Mouse (Mus musculus) hindbrain, embryonic 13.5 days (tissue): ENCODE measurements around the gene Cacng8. TPM values are rescaled to one million over a fixed set of nuclear protein-coding genes. Genes with fewer than 3 reads are reported as not detected.
"Not testable (repeated sequence)": the region's sequence is repeated elsewhere in the genome, so short reads cannot be mapped to it uniquely, and the experiment has no call there.

ENCODE experiments used
- ATAC-seq: fragments of 200-750 bp; cut with Nextera tagmentation; 2 replicates; pipeline ENCODE4 v1.8.0; 2017; ENCODE audit warnings: moderate TSS enrichment; ENCODE audit not compliant: low FRiP score
- H3K27ac ChIP-seq: fragments of 300-500 bp; sonication (generic); 2 replicates; pipeline ENCODE4 v1.5.1; 2015; ENCODE audit warnings: inconsistent platforms, mild to moderate bottlenecking, moderate library complexity
- H3K27me3 ChIP-seq: fragments of 300-500 bp; sonication (generic); 2 replicates; pipeline ENCODE4 v1.6.1; 2015; ENCODE audit warnings: mild to moderate bottlenecking, inconsistent platforms
- H3K36me3 ChIP-seq: fragments of 300-500 bp; sonication (generic); 2 replicates; pipeline ENCODE4 v1.6.1; 2015; ENCODE audit warnings: mild to moderate bottlenecking, inconsistent platforms
- H3K4me1 ChIP-seq: fragments of 300-500 bp; sonication (generic); replicated peaks from 2 replicates; pipeline ENCODE4 v1.6.1; 2015; ENCODE audit warnings: inconsistent platforms
- H3K4me2 ChIP-seq: fragments of 300-500 bp; sonication (generic); 2 replicates; pipeline ENCODE4 v1.6.1; 2015; ENCODE audit warnings: inconsistent platforms, mild to moderate bottlenecking, moderate library complexity
- H3K4me3 ChIP-seq: fragments of 300-500 bp; sonication (generic); 2 replicates; pipeline ENCODE4 v1.5.1; 2015; ENCODE audit warnings: mild to moderate bottlenecking, inconsistent platforms
- H3K9ac ChIP-seq: fragments of 300-500 bp; sonication (generic); 2 replicates; pipeline ENCODE4 v1.6.1; 2015; ENCODE audit warnings: mild to moderate bottlenecking, inconsistent platforms
- H3K9me3 ChIP-seq: fragments of 300-500 bp; sonication (generic); 2 replicates; pipeline ENCODE4 v1.6.1; 2016; ENCODE audit warnings: inconsistent platforms
- WGBS: fragments of 180-500 bp; shearing (Covaris S2); methylation state at CpG from one replicate; pipeline ENCODE4 v1.1.7; 2015; 5-methylcytosine and 5-hydroxymethylcytosine counted together
- polyA plus RNA-seq: library from polyadenylated mRNA; unstranded; fragments of >200 nt; fragmentation: Nextera tagmentation; extraction: Ambion mirVana; gene quantifications from 2 replicates; pipeline ENCODE4 v1.2.1, GENCODE M21; 2015

Cacng8 gene
- polyA plus RNA-seq, 1 experiment from 2014 or later, result 12.9 TPM

- Histone ChIP-seq H3K9me3 (no peaks in the 10 kb centered on the region), H3K4me3 (peak overlapping the region; percentile 52), H3K36me3 (peaks cover 8% of the 10 kb centered on the region), H3K9ac (peak overlapping the region; percentile 75; the same call in 1 of the 2 replicates), H3K27ac (peak overlapping the region; percentile 44; the same call in 1 of the 2 replicates), H3K27me3 (no peaks in the 10 kb centered on the region), H3K4me2 (peak overlapping the region; percentile 76), H3K4me1 (peaks cover 56% of the 10 kb centered on the region)
- WGBS, result 4% methylated on average over 15 of the region's 17 CpGs
- peak; percentile 32; the same call in 1 of the 2 replicates for ATAC-seq
Observed at GRCm38 (mm10) chr7:3389444-3390412, 755 bp upstream of the Cacng8 start.

- H3K4me2 ChIP-seq, result peak overlapping the region; percentile 76
- peaks cover 15% of the 10 kb centered on the region for H3K36me3 ChIP-seq
- H3K9me3 ChIP-seq, result no peaks in the 10 kb centered on the region
- peak overlapping the region; percentile 67 for H3K27ac ChIP-seq
- peak overlapping the region; percentile 75 for H3K9ac ChIP-seq
- H3K4me1 ChIP-seq, result peaks cover 66% of the 10 kb centered on the region
- peak; percentile 30 for ATAC-seq
- peak overlapping the region; percentile 52 for H3K4me3 ChIP-seq
- WGBS, result 2% methylated on average over 12 of the region's 12 CpGs
- H3K27me3 ChIP-seq, result no peaks in the 10 kb centered on the region
Observed at GRCm38 (mm10) chr7:3391081-3391451, 583 bp downstream of the Cacng8 start.

DNA sequence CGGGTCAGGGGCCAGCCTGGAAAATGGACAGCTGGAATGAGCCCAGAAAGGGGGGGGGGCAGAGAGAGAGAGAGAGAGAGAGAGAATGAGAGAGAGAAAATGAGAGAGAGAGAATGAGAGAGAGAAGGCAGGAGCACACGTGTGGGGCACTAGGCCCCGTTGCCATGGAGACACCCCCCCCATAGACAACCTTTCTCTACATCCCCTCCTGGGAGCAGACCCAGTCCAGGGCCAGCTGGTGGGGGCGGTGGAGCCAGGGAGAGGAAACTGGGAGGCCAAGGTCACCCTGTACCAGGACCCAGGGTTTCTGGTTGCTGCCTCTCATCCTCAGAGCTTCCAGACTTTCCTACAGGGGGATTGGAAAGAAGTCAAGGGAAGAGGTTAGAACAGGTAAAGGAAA is 1.3 kb downstream of the Cacng8 start:
- peak overlapping the region; percentile 55; the same call in 1 of the 2 replicates for H3K27ac ChIP-seq

GRCm38 (mm10) chr7:3397355-3397754 is 6.9 kb downstream of the Cacng8 start:
- H3K4me2 ChIP-seq, result peak overlapping the region; percentile 16; the same call in 1 of the 2 replicates
- H3K4me1 ChIP-seq, result peaks cover 48% of the 10 kb centered on the region
- H3K9me3 ChIP-seq, result no peaks in the 10 kb centered on the region
- ATAC-seq, result no peak
- H3K4me3 ChIP-seq, result no peak overlapping the region
- H3K27ac ChIP-seq, result no peak overlapping the region
- WGBS, result 47% methylated on average over 10 of the region's 10 CpGs
- no peaks in the 10 kb centered on the region for H3K27me3 ChIP-seq
- peaks cover 24% of the 10 kb centered on the region for H3K36me3 ChIP-seq
- H3K9ac ChIP-seq, result no peak overlapping the region

More for the DNA sequence above, 1.3 kb downstream of the Cacng8 start:
- H3K36me3 ChIP-seq, result peaks cover 17% of the 10 kb centered on the region
- H3K4me2 ChIP-seq, result peak overlapping the region; percentile 76
- ATAC-seq, result peak; percentile 29; the same call in 1 of the 2 replicates
- no peaks in the 10 kb centered on the region for H3K27me3 ChIP-seq
- H3K4me1 ChIP-seq, result peaks cover 66% of the 10 kb centered on the region
- 5% methylated on average over 4 of the region's 4 CpGs for WGBS
- H3K9me3 ChIP-seq, result no peaks in the 10 kb centered on the region
- H3K9ac ChIP-seq, result peak overlapping the region; percentile 75
- H3K4me3 ChIP-seq, result peak overlapping the region; percentile 52

DNA sequence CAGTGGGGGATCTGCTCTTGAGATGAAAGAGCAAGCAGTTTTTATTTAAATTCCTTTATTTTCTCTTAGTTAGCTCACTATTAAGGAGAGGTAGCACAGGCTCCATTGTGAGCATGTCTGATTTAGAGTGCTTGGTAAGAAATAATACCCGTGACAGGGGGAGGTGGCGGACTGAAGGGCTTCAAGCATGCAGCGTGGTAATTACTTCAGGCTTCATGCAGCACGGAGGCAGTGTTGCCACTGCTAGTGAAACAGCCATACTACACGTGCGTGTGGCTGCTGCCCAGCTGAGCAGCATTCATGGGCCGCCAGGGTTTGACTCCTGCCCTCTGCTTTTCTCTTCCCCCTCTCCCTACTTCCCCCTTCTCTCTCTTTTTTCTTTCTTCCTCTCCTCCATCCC is 7.3 kb downstream of the Cacng8 start:
- Histone ChIP-seq H3K9ac (no peak overlapping the region; the same call in 1 of the 2 replicates), H3K4me3 (no peak overlapping the region), H3K4me1 (peaks cover 43% of the 10 kb centered on the region), H3K27me3 (no peaks in the 10 kb centered on the region), H3K27ac (no peak overlapping the region), H3K9me3 (no peaks in the 10 kb centered on the region), H3K36me3 (peaks cover 24% of the 10 kb centered on the region), H3K4me2 (peak overlapping the region; percentile 16; the same call in 1 of the 2 replicates)
- whole genome bisulfite sequencing, result 15% methylated on average over 7 of the region's 7 CpGs
- ATAC-seq, result peak; percentile 61

DNA sequence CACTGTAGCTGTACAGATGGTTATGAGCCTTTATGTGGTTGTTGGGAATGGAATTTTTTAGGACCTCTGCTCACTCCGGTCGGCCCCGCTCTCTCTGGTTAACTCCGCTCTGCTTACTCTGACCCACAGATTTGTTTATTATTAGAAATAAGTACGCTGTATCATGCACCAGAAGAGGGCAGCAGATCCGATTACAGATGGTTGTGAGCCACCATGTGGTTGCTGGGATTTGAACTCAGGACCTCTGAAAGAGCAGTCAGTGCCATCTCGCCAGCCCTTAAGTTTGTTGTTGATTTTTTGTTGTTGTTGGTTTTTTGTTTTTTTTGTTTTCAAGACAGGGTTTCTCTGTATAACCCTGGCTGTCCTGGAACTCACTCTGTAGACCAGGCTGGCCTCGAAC is 7.9 kb downstream of the Cacng8 start:
- not testable (repeated sequence) for H3K27ac ChIP-seq, H3K4me3 ChIP-seq, H3K27me3 ChIP-seq, H3K9ac ChIP-seq, ATAC-seq, H3K4me2 ChIP-seq, H3K9me3 ChIP-seq
- Histone ChIP-seq H3K4me1 (peaks cover 38% of the 10 kb centered on the region), H3K36me3 (peaks cover 28% of the 10 kb centered on the region)
- WGBS, result 93% methylated on average over 8 of the region's 8 CpGs

DNA sequence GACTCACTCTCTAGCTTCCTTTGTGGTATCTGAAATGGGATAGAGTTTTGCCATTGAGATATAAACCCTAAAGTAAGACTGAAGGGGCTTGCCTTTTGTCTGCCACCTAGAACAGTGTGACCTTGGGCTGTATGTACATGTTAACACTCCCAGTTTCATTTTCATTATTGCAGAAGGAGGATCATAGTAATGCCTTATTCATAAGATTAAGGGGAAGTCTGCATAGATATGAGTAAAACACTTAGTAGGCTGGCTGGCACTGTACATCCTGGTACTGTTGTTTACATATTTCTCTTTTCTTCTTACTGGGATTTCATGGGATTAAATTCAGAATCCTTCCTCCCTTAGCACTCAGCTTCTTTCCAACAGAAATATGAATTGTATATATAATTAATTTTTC is 9.5 kb downstream of the Cacng8 start:
- ATAC-seq, result no peak
- Histone ChIP-seq H3K9me3 (no peaks in the 10 kb centered on the region), H3K27me3 (no peaks in the 10 kb centered on the region), H3K4me2 (no peak overlapping the region), H3K9ac (no peak overlapping the region), H3K4me3 (no peak overlapping the region), H3K4me1 (peaks cover 25% of the 10 kb centered on the region), H3K27ac (no peak overlapping the region), H3K36me3 (peaks cover 25% of the 10 kb centered on the region)

- no peak overlapping the region for H3K27ac ChIP-seq
- no peak overlapping the region for H3K4me3 ChIP-seq
- H3K27me3 ChIP-seq, result peaks cover 38% of the 10 kb centered on the region
- H3K4me2 ChIP-seq, result no peak overlapping the region
- ATAC-seq, result no peak
- no peaks in the 10 kb centered on the region for H3K36me3 ChIP-seq
- H3K9me3 ChIP-seq, result no peaks in the 10 kb centered on the region
- 75% methylated on average over 11 of the region's 11 CpGs for WGBS
- H3K9ac ChIP-seq, result no peak overlapping the region
- peaks cover 21% of the 10 kb centered on the region for H3K4me1 ChIP-seq
Observed at GRCm38 (mm10) chr7:3409729-3410520, 19.4 kb downstream of the Cacng8 start.

- H3K27ac ChIP-seq, result no peak overlapping the region
- ATAC-seq, result peak; percentile 90
- peaks cover 53% of the 10 kb centered on the region for H3K27me3 ChIP-seq
- H3K9ac ChIP-seq, result peak overlapping the region; percentile 64
- WGBS, result under 1% methylated on average over 33 of the region's 33 CpGs
- H3K4me3 ChIP-seq, result peak overlapping the region; percentile 42
- H3K36me3 ChIP-seq, result no peaks in the 10 kb centered on the region
- H3K4me1 ChIP-seq, result peaks cover 29% of the 10 kb centered on the region
- peak overlapping the region; percentile 84 for H3K4me2 ChIP-seq
- no peaks in the 10 kb centered on the region for H3K9me3 ChIP-seq
Observed at GRCm38 (mm10) chr7:3411160-3411941, 20.9 kb downstream of the Cacng8 start.

GRCm38 (mm10) chr7:3412036-3412435 is 21.6 kb downstream of the Cacng8 start:
- Histone ChIP-seq H3K27me3 (peaks cover 59% of the 10 kb centered on the region), H3K4me3 (peak overlapping the region; percentile 42)

DNA sequence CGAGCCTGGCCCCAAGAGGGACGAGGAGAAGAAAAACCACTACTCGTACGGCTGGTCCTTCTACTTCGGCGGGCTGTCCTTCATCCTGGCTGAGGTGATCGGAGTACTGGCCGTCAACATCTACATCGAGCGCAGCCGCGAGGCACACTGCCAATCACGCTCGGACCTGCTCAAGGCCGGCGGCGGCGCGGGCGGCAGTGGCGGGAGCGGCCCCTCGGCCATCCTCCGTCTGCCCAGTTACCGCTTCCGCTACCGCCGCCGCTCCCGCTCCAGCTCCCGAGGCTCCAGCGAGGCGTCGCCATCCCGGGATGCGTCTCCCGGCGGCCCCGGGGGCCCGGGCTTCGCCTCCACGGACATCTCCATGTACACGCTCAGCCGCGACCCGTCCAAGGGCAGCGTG is 24.4 kb downstream of the Cacng8 start:
- H3K4me3 ChIP-seq, result peak overlapping the region; percentile 61
- 0 out of 2 replicates have a peak, but pooled peaks have one; percentile 6 for ATAC-seq
- H3K4me1 ChIP-seq, result peaks cover 29% of the 10 kb centered on the region
- WGBS, result 1% methylated on average over 47 of the region's 47 CpGs
- H3K36me3 ChIP-seq, result no peaks in the 10 kb centered on the region
- H3K9ac ChIP-seq, result peak overlapping the region; percentile 79
- peak overlapping the region; percentile 94 for H3K4me2 ChIP-seq
- no peak overlapping the region for H3K27ac ChIP-seq
- no peaks in the 10 kb centered on the region for H3K9me3 ChIP-seq
- H3K27me3 ChIP-seq, result peaks cover 82% of the 10 kb centered on the region

More at GRCm38 (mm10) chr7:3412036-3412435, 21.6 kb downstream of the Cacng8 start:
- Histone ChIP-seq H3K36me3 (no peaks in the 10 kb centered on the region), H3K9ac (peak overlapping the region; percentile 68), H3K27ac (no peak overlapping the region), H3K4me1 (peaks cover 29% of the 10 kb centered on the region), H3K9me3 (no peaks in the 10 kb centered on the region), H3K4me2 (peak overlapping the region; percentile 84)
- ATAC-seq, result no peak
- WGBS, result 2% methylated on average over 20 of the region's 20 CpGs
